Mouse (Mus musculus): ENCODE measurements around the gene Ly6g6c.

- no peak for TF ChIP-seq CTCF (IDR thresholded peaks at IDR 0.05; ENCODE audit: low read depth, low read length)
- TF ChIP-seq EP300 (IDR thresholded peaks at IDR 0.05; ENCODE audit: insufficient read depth, low read depth, low read length): no peak
Observed at GRCm38 (mm10) chr17:35060071-35060470, 5.1 kb upstream of the Ly6g6c start.

All from ES-Bruce4 (cell line).